Mouse (Mus musculus): ENCODE measurements around the gene Syt1. TPM values are rescaled to one million over a fixed set of nuclear protein-coding genes. Genes with fewer than 3 reads are reported as not detected.

Gene Syt1
- total RNA-seq, 2 experiments from 2014 or later, result 0.24 to 0.43 TPM

DNA sequence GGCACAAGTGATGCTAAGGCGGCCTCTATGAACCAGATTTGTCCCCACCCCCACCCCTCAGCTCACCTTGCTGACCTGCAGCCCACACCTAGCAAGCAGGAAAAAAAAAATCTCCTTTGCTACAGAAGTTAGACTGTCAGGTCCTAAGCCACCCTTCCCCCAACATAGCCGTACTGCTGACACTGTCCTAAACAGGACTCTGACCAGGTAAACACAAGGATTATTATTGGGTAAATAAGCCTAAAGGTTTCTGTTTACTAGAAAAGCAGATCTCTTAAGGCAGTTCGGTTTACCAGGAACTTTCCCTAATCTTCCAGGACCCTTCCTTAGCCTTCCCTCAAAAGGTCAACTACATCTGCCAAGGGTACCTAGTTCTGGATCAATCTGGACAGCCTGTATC lies 501.2 kb downstream of the Syt1 start:
- no peak for DNase-seq

DNA sequence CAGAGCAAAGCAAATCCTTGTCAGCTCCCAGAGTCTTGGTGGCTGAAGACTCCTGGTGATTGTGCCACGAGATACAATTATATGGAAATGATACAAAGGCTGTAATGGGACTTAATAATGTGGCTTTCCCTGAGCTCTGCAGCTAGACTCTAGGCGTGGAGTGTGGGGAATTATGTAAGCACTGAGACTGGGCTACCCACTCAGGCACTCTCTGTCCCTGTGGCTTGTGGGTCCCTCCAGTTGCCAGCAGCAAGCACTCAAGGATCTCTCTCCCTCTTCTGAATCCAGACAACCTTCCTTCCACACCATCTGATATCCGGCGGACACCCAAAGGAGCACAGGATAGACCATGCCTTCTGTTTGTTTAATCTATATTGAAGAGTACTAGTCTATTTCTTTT lies 503.9 kb downstream of the Syt1 start:
- no peak for DNase-seq

DNA sequence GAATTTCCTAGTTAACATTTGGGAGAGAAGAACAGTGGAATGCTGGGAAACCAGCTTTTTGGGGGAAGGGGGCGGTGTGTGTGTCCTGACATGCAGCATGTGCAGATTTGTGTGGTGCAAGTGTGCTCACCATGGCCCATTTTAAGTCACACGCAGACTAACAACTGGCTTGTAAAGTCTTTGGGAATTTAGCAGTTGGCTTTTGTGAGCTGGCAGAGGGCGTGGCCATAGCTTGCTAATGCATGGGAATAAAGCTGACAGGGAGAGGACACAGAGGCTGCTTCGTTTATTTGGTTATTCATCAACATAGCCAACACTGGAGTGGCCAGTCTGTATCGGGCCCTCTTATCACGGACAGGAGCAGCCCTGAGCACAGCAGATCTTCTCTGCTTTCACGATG lies 505.9 kb downstream of the Syt1 start:
- no peak for DNase-seq

DNA sequence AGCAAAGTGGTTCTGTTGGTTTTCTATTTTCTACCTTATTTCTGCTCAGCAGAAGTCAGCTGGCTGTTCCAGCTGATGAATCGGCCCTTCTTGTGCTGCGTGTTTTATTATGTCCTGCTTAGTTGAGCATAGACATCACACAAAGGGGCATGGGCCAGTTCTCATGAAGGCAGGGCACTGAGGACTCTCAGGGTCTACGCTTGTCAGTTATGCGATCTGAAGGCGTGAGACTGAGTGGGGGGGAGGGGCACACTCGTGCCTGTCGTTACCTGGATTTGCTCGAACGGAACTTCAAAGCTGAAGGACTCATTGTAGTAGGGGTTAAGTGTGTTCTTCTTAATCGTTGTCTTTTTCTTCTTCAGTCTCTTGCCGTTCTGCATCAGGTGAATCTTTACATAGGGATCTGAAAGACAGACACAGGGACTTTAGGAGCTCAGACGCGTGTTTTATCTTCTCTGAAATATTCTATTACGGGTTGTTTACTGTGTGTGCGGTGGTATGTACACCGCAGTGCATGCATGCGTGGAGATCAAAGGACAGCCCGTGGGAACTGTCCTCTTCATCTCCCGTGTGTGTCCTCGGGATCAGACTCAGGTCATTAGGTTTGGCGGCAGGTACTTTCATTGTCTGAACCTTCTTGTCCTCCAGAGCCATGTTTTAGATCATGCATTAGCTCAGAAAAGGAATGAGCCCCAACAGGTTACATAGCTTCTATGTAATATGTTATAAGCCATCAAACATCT lies 506.5 kb downstream of the Syt1 start:
- no peak for DNase-seq

DNA sequence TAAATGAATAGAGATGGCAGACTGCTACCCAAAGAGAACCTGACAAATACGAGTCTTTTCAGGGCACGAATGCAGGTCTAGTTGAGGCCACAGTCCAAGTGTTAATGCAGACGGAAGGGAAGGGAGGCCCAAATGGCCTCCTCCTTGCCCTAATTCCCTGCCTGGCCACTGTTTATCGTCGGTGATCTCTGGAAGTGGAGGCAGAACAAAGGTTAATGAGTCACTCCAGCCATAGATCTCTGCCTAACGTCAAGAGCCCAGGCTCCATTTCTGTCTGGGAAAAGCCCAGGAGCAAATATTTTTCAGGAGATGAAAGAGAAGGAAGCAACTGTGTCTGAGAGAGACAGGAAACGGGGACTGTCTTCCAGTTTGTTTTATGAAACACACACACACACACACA lies 520.6 kb downstream of the Syt1 start:
- no peak for DNase-seq

DNA sequence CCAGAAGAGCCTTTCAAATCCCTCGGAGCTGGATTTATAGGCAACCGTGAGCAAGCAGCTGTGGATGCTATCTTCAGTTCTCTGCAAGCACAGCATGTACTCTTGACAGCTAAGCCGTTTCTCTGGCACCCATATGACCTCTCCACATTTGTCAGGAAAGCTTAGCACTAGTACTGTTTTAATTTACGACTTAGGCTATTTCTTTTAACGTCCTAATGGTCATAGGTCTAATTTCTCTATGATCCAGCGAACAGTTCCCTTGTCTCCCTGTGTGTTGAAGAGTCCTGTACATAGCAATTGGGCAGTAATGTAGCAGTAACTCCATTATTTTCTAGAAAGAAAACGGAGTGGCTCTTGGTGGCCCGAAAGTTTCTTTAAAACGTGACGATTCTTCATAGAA lies 526.8 kb downstream of the Syt1 start:
- no peak for DNase-seq

DNA sequence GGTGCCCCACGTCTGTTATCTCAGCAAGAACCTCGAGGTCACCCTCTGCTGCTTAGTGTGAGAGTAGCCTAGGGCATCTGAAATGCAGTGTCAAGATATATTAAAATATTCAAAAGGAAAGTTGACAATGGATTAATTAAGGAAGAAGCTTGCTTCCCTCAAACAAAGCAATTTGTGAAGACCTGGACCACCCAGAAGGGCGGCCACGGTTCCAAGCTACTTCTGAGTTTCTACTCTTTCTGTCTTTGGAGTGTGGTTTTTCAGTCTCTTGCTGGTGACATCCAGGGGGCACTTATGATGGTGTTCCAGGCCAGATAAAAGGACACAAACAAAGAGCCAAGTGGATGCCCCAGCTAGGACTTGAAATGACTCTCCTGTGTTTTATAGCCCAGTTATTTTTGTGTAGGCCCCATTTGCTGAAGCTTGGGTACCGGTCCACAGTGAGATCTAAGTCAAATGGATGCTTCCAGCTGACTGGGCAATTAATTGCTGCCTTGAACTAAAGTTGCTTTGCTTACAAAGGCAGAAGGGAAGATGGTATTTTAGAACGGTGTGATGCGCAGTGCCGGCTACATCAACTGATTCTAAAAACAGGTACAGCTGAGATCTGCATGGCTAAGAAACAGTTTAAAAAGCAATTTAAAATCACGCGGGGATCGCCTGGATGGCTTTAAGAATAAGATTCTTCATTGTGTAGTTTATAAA lies 530.5 kb downstream of the Syt1 start:
- DNase-seq, result no peak

DNA sequence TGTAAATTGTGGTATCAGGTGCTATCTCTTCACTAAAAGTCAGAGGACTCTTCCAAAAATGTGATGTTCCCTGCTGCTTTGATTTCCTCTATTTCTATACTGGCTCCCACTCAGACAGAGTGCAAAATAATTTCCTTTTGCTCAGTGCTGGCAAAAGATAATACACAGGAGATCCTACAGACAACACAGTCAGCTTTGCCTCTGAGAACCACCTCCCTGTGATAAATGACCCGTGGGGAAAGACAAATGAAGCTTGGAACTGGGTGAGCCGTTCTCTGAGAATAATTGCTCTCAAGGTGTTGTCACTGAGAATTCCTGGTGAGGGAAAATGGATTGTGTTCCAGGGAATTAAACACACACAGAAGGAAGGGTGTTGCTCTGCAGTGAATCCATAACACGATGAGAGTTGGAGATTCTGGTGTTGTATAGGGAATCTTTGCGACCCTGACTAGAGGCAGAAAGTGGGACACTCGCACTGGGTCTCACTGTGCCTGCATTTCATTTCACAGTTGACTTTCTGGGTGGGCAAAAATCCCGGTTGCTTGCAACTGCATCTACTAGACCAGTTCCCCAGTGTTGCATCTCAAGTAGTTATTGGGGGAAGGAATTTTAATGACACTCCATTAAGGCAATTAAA lies 540.3 kb downstream of the Syt1 start:
- no peak for DNase-seq

DNA sequence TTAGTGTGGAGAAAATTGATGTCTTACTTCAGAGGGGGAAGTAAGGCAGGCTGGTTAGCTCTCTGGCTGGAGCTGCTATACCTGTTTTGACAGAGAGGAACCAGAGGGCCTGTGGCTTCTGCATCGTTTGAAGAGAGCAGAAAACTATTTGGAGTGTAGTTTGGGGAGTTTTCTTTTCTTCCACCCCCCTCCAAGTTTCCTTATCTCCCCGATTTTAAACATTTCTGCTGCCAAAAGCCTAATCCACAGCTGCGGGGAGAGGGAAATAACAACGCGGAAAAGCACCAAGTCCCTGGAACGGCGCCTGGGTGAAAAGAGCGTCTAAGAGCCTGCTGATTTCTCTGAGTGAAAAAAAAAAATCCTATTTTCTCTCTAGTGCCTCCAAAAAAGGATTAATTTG lies 544.2 kb downstream of the Syt1 start:
- DNase-seq, result peak; percentile 35

DNA sequence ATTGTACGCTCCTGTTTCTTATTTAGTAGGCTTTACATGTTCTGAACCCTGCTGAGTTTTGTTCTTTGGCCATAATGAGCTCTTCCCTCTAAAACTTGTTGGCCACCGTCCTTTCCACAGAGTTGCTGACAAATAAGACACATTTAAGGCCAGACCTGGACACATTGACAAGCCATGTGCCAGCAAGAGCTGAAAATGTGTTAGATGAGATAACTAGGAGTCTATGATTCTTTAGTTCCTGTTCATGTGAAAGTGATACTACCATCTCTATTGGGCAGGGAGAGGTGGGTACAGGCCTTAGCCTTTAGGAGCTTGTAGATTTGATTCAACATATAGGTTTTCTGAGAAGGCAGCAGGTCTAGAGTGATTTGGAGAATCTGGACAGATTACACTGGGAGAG lies 548.9 kb downstream of the Syt1 start:
- no peak for DNase-seq

DNA sequence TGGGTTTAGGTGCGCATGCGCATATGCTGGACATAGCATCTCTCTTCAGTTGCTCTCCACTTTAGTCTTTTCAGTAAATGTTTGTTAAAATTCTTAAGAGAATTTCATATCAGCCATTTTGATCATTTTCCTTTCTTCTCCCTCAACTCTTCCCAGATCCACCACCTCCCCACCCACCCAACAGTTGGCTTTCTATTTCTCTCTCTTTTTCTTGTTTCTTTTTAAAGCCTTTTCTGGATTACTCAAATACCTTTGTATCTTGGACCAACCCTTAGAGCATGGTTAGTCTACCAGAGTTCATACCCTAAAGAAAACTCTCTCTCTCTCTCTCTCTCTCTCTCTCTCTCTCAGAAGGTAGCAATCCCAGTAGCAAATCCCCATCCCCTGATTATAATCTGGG lies 553.7 kb downstream of the Syt1 start:
- no peak for DNase-seq

DNA sequence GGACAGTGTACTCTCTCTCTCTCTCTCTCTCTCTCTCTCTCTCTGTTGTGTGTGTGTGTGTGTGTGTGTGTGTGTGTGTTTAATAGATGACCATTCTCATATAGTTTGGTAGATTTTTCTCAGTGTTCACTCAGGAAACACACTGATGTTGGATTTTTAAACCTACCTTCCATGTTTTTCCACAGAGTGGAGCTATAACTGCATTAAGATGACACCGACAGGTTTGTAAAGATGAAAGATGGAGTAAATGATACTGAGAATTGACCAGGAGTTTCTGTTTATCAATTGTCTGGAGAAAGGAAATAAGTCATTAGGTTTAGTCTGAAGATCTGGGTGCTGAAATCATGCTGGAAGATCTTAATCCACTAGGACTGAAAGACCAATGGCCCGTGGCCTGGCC lies 554.9 kb downstream of the Syt1 start:
- no peak for DNase-seq

DNA sequence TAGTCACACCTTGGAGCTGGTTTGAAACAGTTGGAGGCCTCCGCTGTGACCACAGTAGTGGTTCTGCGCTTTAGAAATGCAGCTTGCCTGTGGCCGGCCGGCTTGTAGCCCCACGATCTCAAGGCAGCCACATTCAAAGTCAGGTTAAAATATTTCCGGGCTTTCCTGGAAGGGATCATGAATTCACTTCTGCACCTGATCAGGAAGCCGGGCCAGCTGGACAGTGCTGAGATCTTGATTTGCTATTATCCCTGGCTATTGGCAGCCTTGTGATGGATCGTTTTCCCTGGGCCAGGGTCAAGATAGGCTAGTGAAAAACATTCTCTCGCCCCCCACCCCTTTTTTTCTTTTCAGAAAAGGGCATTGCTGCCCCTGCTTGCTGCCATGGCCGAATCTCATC lies 555.6 kb downstream of the Syt1 start:
- no peak for DNase-seq

DNA sequence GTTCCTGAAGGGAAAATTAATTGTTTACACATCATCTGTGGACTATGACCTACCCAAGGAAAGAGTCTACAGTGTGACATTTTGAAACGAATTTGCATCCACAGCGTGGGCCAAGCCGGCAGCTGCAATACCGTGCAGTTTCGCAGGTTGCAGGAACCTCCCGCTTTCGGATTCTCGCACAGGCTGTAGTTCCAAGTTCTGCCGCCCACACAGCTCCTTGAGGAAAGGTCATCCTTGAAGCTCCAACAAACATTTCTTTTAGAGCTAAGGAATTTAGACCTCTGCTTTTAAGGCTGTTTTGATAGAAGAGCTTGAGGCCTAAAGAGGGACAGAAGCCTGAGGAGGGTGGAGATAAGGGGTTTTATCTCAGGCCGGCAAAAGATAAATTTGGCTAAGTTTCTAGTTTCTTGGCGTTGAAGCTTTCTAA lies 556.1 kb downstream of the Syt1 start:
- DNase-seq, result no peak

DNA sequence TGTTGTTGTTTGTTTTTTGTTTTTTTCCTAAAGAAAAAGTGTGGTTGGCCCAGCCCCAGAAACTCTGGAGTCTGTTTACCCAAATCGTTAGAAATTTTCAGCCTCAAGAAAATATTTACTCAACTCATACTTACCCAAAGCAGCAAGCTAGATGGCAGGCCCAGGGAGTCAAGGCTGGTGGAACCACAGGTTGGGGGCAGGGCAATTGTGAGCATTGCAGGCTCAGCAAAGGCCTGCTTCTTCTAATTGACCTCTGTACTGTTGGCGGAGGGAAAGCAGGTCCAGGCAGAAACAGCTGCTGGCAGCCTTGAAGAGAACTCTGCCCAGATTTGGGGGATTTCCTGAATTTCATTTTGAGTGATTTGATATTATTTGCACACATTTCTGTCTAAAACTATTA lies 557.2 kb downstream of the Syt1 start:
- no peak for DNase-seq

DNA sequence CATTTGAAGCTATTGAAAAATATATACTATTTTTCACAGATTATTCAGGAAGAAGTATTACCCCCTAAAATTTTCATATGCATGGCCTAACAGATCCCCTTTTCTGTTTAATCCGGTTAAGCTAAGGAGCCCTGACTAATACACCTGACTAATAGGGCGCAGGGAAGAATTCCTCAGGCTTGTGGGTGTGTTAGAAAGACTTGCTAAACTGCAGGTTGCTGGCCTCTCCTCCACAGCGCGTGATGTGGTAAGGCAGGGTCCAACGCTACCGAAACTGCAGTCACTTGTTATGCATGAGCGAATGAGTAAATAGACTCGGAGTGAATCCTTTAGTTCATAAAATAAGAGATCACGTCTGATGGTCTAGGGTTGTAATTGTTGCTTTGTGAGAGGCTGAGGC lies 558.4 kb downstream of the Syt1 start:
- DNase-seq, result no peak

DNA sequence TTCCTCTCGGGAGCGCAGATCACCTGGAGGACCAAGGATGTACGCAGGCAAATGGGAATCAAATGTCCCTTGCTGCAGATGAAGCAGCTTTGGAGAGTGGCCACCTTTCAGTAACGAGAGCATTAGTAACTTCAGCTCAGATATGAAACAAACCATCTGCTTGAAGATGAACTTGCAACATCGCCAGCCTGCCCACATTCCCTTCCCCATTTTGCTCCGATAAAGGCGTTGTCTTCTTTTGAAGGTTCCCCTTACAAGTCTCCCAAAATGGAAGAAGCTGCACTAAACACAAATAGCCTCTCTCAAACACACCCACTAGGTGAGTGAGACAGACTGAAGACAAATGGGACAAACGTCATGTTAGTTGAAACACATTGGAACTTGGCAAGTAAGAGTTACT lies 559.3 kb downstream of the Syt1 start:
- DNase-seq, result no peak

DNA sequence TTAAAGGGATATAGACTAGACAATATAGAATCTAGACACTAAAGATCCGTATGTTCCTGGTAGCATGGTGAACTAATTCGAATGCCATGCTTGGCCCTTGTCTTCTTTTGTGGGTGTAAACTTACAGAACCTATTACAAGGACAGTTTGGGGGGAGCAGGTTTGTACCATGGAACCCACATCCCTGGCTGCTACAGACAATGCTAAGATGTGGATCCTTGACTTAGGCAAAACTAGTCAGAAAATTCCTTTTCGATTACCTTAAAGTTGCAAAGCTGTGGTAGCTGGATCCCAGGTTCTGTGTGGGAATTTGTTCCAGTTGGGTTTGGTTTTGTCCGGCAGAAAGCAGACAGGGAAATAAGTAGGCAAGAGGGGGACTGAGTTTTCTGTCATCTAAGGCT lies 560.4 kb downstream of the Syt1 start:
- DNase-seq, result no peak

DNA sequence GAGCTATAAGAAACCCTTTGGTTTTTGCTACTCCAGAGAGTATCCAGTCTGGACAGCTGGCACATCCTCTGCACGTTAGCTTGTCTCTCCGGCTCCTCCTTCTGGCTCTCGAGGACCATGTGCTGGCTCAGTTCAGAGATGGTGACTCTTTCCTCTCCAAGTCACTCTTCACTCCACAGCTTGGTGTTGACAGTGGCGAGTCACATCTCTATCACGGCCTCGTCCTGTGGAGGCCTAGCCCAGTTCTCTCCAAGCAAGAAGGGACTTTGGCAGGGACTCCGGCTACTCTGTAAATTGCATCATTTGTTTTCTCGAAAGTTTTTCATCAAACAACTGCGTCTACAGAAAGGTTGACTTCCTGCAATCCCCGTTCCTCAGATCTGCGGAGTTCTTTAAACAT lies 562.4 kb downstream of the Syt1 start:
- peak; percentile 19 for DNase-seq
